Mouse (Mus musculus) hindbrain, embryonic 11.5 days (tissue): ENCODE results near the gene Bptf. TPM values are rescaled to one million over a fixed set of nuclear protein-coding genes. Genes with fewer than 3 reads are reported as not detected.
"Not testable (repeated sequence)": the region's sequence is repeated elsewhere in the genome, so short reads cannot be mapped to it uniquely, and the experiment has no call there.

Experiments
- ATAC-seq: fragments of 200-750 bp; cut with Nextera tagmentation; 2 replicates; pipeline ENCODE4 v1.8.0; 2017; ENCODE audit warnings: mild to moderate bottlenecking, moderate TSS enrichment, moderate library complexity; ENCODE audit not compliant: low FRiP score
- DNase-seq: peaks from one replicate; pipeline ENCODE4 v3.0.0-alpha.2; 2015; ENCODE audit warnings: low spot score
- H3K27ac ChIP-seq: fragments of 300-500 bp; sonication (generic); 2 replicates; pipeline ENCODE4 v1.5.1; 2014; ENCODE audit warnings: mild to moderate bottlenecking, low read depth, low read length
- H3K27me3 ChIP-seq: fragments of 300-500 bp; sonication (generic); 2 replicates; pipeline ENCODE4 v1.6.1; 2014; ENCODE audit warnings: mild to moderate bottlenecking, low read length, moderate library complexity, mixed read lengths; ENCODE audit not compliant: control insufficient read depth, insufficient read depth
- H3K36me3 ChIP-seq: fragments of 300-500 bp; sonication (generic); 2 replicates; pipeline ENCODE4 v1.6.1; 2014; ENCODE audit warnings: mild to moderate bottlenecking, low read length, moderate library complexity, mixed read lengths; ENCODE audit not compliant: control insufficient read depth, insufficient read depth
- H3K4me1 ChIP-seq: fragments of 300-500 bp; sonication (generic); replicated peaks from 2 replicates; pipeline ENCODE4 v1.6.1; 2014; ENCODE audit warnings: low read length, mixed read lengths; ENCODE audit not compliant: control insufficient read depth, insufficient read depth
- H3K4me2 ChIP-seq: fragments of 300-500 bp; sonication (generic); replicated peaks from 2 replicates; pipeline ENCODE4 v1.6.1; 2014; ENCODE audit warnings: mild to moderate bottlenecking, low read depth, low read length
- H3K4me3 ChIP-seq: fragments of 300-500 bp; sonication (generic); 2 replicates; pipeline ENCODE4 v1.5.1; 2014; ENCODE audit warnings: low read depth, low read length
- H3K9ac ChIP-seq: fragments of 300-500 bp; sonication (generic); 2 replicates; pipeline ENCODE4 v1.6.1; 2014; ENCODE audit warnings: low read depth, low read length
- H3K9me3 ChIP-seq: fragments of 300-500 bp; sonication (generic); 2 replicates; pipeline ENCODE4 v1.6.1; 2016; ENCODE audit warnings: low read length; ENCODE audit not compliant: control insufficient read depth
- WGBS: fragments of 180-500 bp; shearing (Covaris S2); extraction: QIAGEN DNeasy Blood & Tissue Kit; methylation state at CpG from one replicate; pipeline ENCODE4 v1.1.7; 2014; 5-methylcytosine and 5-hydroxymethylcytosine counted together
- polyA plus RNA-seq: library from polyadenylated mRNA; unstranded; fragments of >200 nt; fragmentation: Nextera tagmentation; extraction: Ambion mirVana; gene quantifications from 2 replicates; pipeline ENCODE4 v1.2.1, GENCODE M21; 2014

Gene Bptf
- polyA plus RNA-seq, 1 experiment from 2014 or later: 55.1 TPM

GRCm38 (mm10) chr11:107022050-107022683 lies 109.8 kb downstream of the Bptf start:
- WGBS: 92% methylated on average over 13 of the region's 13 CpGs
- ATAC-seq (no peak), DNase-seq (no peak)
- no peak overlapping the region for H3K4me2 ChIP-seq
- no peaks in the 10 kb centered on the region for H3K27me3 ChIP-seq
- H3K4me1 ChIP-seq: peaks cover 7% of the 10 kb centered on the region; the same call in 1 of the 2 replicates
- H3K36me3 ChIP-seq: no peaks in the 10 kb centered on the region
- no peak overlapping the region for H3K4me3 ChIP-seq
- no peak overlapping the region for H3K27ac ChIP-seq
- no peak overlapping the region for H3K9ac ChIP-seq
- no peaks in the 10 kb centered on the region for H3K9me3 ChIP-seq

- H3K4me3 ChIP-seq, H3K27me3 ChIP-seq, DNase-seq, H3K4me1 ChIP-seq, H3K36me3 ChIP-seq, H3K9me3 ChIP-seq, H3K4me2 ChIP-seq, H3K27ac ChIP-seq, ATAC-seq, H3K9ac ChIP-seq: not testable (repeated sequence)
- WGBS: 89% methylated on average over 3 of the region's 5 CpGs
Observed at GRCm38 (mm10) chr11:107019722-107020121, 112.2 kb downstream of the Bptf start.

- no peak overlapping the region for H3K4me2 ChIP-seq
Observed at GRCm38 (mm10) chr11:107019318-107019717, 112.6 kb downstream of the Bptf start.

GRCm38 (mm10) chr11:107018606-107019005 lies 113.3 kb downstream of the Bptf start:
- Histone ChIP-seq H3K4me1 (no peaks in the 10 kb centered on the region), H3K27ac (no peak overlapping the region), H3K9me3 (no peaks in the 10 kb centered on the region), H3K27me3 (no peaks in the 10 kb centered on the region), H3K36me3 (no peaks in the 10 kb centered on the region), H3K4me3 (no peak overlapping the region), H3K4me2 (no peak overlapping the region), H3K9ac (no peak overlapping the region)
- DNase-seq (peak; percentile 37), ATAC-seq (no peak)
- WGBS: 27% methylated on average over 8 of the region's 8 CpGs

More at GRCm38 (mm10) chr11:107019318-107019717, 112.6 kb downstream of the Bptf start:
- Histone ChIP-seq H3K9me3 (no peaks in the 10 kb centered on the region), H3K27me3 (no peaks in the 10 kb centered on the region), H3K4me1 (no peaks in the 10 kb centered on the region; the same call in 1 of the 2 replicates), H3K27ac (no peak overlapping the region), H3K9ac (no peak overlapping the region), H3K36me3 (no peaks in the 10 kb centered on the region), H3K4me3 (no peak overlapping the region)
- no peak for ATAC-seq
- no peak for DNase-seq
- WGBS: 53% methylated on average over 4 of the region's 4 CpGs

- H3K4me1 ChIP-seq: no peaks in the 10 kb centered on the region
- 61% methylated on average over 6 of the region's 6 CpGs for WGBS
- H3K9ac ChIP-seq: no peak overlapping the region
- H3K4me3 ChIP-seq: no peak overlapping the region
- H3K27ac ChIP-seq: no peak overlapping the region
- ATAC-seq: no peak
- no peak for DNase-seq
- no peaks in the 10 kb centered on the region for H3K9me3 ChIP-seq
- no peak overlapping the region for H3K4me2 ChIP-seq
- H3K36me3 ChIP-seq: no peaks in the 10 kb centered on the region
- no peaks in the 10 kb centered on the region for H3K27me3 ChIP-seq
Observed at GRCm38 (mm10) chr11:107017339-107017886, 114.5 kb downstream of the Bptf start.

- Histone ChIP-seq H3K4me2 (no peak overlapping the region), H3K4me1 (no peaks in the 10 kb centered on the region), H3K27ac (no peak overlapping the region), H3K4me3 (no peak overlapping the region), H3K9me3 (no peaks in the 10 kb centered on the region), H3K36me3 (no peaks in the 10 kb centered on the region), H3K27me3 (no peaks in the 10 kb centered on the region), H3K9ac (no peak overlapping the region)
- no peak for DNase-seq
- no peak for ATAC-seq
- WGBS: 52% methylated on average over 1 of the region's 1 CpGs
Observed at GRCm38 (mm10) chr11:107016893-107017292, 115.0 kb downstream of the Bptf start.

- H3K4me1 ChIP-seq, H3K4me2 ChIP-seq, H3K27ac ChIP-seq, H3K27me3 ChIP-seq, H3K9ac ChIP-seq, H3K4me3 ChIP-seq, H3K9me3 ChIP-seq, H3K36me3 ChIP-seq, ATAC-seq, DNase-seq: not testable (repeated sequence)
- 70% methylated on average over 11 of the region's 11 CpGs for WGBS
Observed at GRCm38 (mm10) chr11:107015535-107016187, 116.3 kb downstream of the Bptf start.

GRCm38 (mm10) chr11:107014597-107015309 lies 117.2 kb downstream of the Bptf start:
- H3K9ac ChIP-seq: no peak overlapping the region
- H3K4me2 ChIP-seq: no peak overlapping the region
- H3K27ac ChIP-seq: no peak overlapping the region
- WGBS: 43% methylated on average over 14 of the region's 14 CpGs
- H3K4me1 ChIP-seq: no peaks in the 10 kb centered on the region
- no peaks in the 10 kb centered on the region for H3K36me3 ChIP-seq
- no peaks in the 10 kb centered on the region for H3K27me3 ChIP-seq
- no peak for ATAC-seq
- no peak overlapping the region for H3K4me3 ChIP-seq
- DNase-seq: no peak
- no peaks in the 10 kb centered on the region for H3K9me3 ChIP-seq
